In the genomic region with DNA sequence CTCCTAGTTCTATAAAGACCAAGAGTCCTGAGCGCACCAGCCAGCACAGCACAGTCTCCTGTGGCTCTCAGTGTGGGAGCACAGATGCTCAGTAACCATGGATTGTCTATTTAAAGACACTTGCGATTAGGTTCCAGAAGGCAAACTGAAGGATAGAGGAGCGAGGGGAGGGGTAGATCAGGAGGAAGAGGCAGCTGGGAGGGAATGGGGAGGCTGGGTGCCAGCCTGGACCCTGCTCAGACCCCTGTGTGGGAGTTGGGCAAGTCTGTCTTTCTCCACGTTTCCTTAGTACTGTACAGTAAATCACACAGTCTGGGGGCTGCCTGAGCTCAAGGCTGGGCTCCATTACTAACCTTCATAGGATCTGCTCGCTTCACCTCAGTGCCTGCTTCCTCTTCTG, we compare ENCODE assay signal across 12 mouse cellular contexts.
DNase-seq lines count a peak whose midpoint lies in the region; ATAC-seq and TF ChIP-seq lines count a peak whose summit lies in the region.
"Had no signal": no experiment of that assay in that cellular context is flagged by ENCODE, and none has a peak within 500 bp of the region (broad histone marks: within the 10 kb centered on the region; RNA-seq: fewer than 3 reads in every experiment).

No protein-coding gene starts in this region.

- H3K9me3 ChIP-seq in kidney, embryonic 14.5 days (ENCODE audit: control insufficient read depth, low read length): peaks cover 3% of the 10 kb centered on the region; the same call in 1 of the 2 replicates
- H3K9me3 ChIP-seq in midbrain, postnatal 0 days (ENCODE audit: low read length): no peaks in the 10 kb centered on the region
- H3K9me3 ChIP-seq: stomach, embryonic 15.5 days had no signal

- no peak overlapping the region for H3K4me3 ChIP-seq in kidney, embryonic 14.5 days (ENCODE audit: low read length)
- H3K4me3 ChIP-seq in midbrain, postnatal 0 days (ENCODE audit: low read depth, low read length): no peak overlapping the region
- H3K4me3 ChIP-seq: stomach, embryonic 15.5 days had no signal

- no peaks in the 10 kb centered on the region for H3K36me3 ChIP-seq in kidney, embryonic 14.5 days (ENCODE audit: control insufficient read depth, insufficient read depth, low read length)
- H3K36me3 ChIP-seq in midbrain, postnatal 0 days (ENCODE audit: insufficient read depth, low read length): no peaks in the 10 kb centered on the region
- H3K36me3 ChIP-seq: stomach, embryonic 15.5 days had no signal

- 0 out of 2 replicates have a peak overlapping the region, but pooled peaks have one; percentile 42 for H3K27ac ChIP-seq in kidney, embryonic 14.5 days (ENCODE audit: low read depth, low read length)
- H3K27ac ChIP-seq in midbrain, postnatal 0 days (ENCODE audit: low read depth, low read length): no peak overlapping the region
- H3K27ac ChIP-seq: liver, embryonic 14.5 days; stomach, embryonic 15.5 days had no signal

- peaks cover 6% of the 10 kb centered on the region; the same call in 1 of the 2 replicates for H3K4me1 ChIP-seq in kidney, embryonic 14.5 days (ENCODE audit: control insufficient read depth, insufficient read depth, low read length)
- H3K4me1 ChIP-seq in midbrain, postnatal 0 days (ENCODE audit: insufficient read depth, low read length): peaks cover 4% of the 10 kb centered on the region; the same call in 1 of the 2 replicates
- H3K4me1 ChIP-seq: stomach, embryonic 15.5 days had no signal

- H3K9ac ChIP-seq in kidney, embryonic 14.5 days (ENCODE audit: low read depth, low read length): no peak overlapping the region
- H3K9ac ChIP-seq in midbrain, postnatal 0 days (replicated peaks; ENCODE audit: low read length, poor library complexity, severe bottlenecking): no peak overlapping the region
- H3K9ac ChIP-seq: liver, embryonic 14.5 days; stomach, embryonic 15.5 days had no signal

- TF ChIP-seq CTCF in midbrain, postnatal 0 days (IDR thresholded peaks at IDR 0.05): no peak

- whole genome bisulfite sequencing in kidney, embryonic 14.5 days: 38% methylated on average over 5 of the region's 5 CpGs
- WGBS in midbrain, postnatal 0 days: 60% methylated on average over 5 of the region's 5 CpGs

- DNase-seq in cerebellum, postnatal 25 days: peak; percentile 48 to 53
- no peak for DNase-seq in cerebellum, postnatal 4 days (ENCODE audit: low spot score in 2 of 2)
- no peak for DNase-seq in kidney, postnatal 10 days
- DNase-seq in frontal cortex, postnatal 25 days (ENCODE audit: low spot score in 2 of 2): peak; percentile 27 to 40
- DNase-seq in midbrain, postnatal 0 days (ENCODE audit: low spot score): no peak
- no peak for DNase-seq in adipocyte (ENCODE audit: low spot score)
- DNase-seq in MN1 (ENCODE audit: low spot score): no peak
- DNase-seq: adrenal gland, adult 8-10 months; cerebellum, adult 9-11 months had no signal

- no peaks in the 10 kb centered on the region for H3K27me3 ChIP-seq in kidney, embryonic 14.5 days (ENCODE audit: control insufficient read depth, insufficient read depth, low read length)
- H3K27me3 ChIP-seq in midbrain, postnatal 0 days (ENCODE audit: insufficient read depth, low read length): no peaks in the 10 kb centered on the region
- H3K27me3 ChIP-seq: stomach, embryonic 15.5 days had no signal

- H3K4me2 ChIP-seq in kidney, embryonic 14.5 days (replicated peaks; ENCODE audit: low read depth, low read length): no peak overlapping the region
- no peak overlapping the region for H3K4me2 ChIP-seq in midbrain, postnatal 0 days (ENCODE audit: low read depth, low read length, poor library complexity, severe bottlenecking)
- H3K4me2 ChIP-seq: stomach, embryonic 15.5 days had no signal

- ATAC-seq in kidney, embryonic 14.5 days (ENCODE audit: low FRiP score, low TSS enrichment): peak; percentile 99
- ATAC-seq in midbrain, postnatal 0 days (ENCODE audit: low FRiP score): peak; percentile 52; the same call in 1 of the 2 replicates

Comparison
In these comparisons a context has a peak if more than half of its experiments do, and no peak if none do; other contexts are left out.
1. DNase-seq: peak in cerebellum, postnatal 25 days (2 of 2) and frontal cortex, postnatal 25 days (2 of 2); none in cerebellum, postnatal 4 days (0 of 2), kidney, postnatal 10 days (single experiment), midbrain, postnatal 0 days (single experiment), adipocyte (single experiment) and MN1 (single experiment).